Mouse (Mus musculus): Measurements from ENCODE around the gene Timm23.
"Not testable (repeated sequence)": the region's sequence is repeated elsewhere in the genome, so short reads cannot be mapped to it uniquely, and the experiment has no call there.

Gene Timm23

DNA sequence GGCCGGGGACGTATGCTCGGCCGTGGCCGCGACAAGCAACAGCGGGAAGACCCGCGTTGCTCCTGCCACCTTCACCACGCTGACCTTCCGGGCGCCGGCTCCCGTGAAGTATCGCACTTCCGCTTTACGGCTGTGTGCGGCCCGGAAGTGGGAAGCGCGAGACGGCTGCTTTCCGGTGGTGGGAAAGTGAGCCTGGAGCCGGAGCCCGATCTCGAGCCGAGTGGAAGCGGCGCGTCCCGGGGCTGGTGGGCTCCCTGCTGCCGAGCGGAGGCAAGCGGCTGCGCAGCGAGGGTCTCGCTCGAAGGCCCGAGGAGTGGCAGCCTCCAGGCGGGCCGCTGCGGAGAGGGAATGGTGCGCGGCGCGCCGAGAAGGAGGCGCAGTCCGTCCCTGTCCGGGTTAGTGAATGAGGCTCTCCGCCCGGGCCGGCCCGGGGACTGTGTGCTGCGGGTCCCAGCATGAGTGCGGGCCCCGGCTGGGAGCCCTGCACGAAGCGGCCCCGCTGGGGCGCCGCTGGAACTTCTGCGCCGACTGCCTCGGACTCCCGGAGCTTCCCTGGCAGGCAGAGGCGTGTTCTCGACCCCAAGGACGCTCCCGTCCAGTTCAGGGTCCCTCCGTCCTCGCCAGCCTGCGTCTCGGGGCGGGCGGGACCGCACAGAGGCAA, at the start of gene Timm23, which contains the start of gene Parg:
Gene Timm23, minus strand, starts transcription at position 108 of the 661 bp plus-strand sequence.
Gene Parg, plus strand, starts transcription at position 159 of the 661 bp plus-strand sequence.
- peak; percentile 59 for DNase-seq (ENCODE audit: low spot score)

DNA sequence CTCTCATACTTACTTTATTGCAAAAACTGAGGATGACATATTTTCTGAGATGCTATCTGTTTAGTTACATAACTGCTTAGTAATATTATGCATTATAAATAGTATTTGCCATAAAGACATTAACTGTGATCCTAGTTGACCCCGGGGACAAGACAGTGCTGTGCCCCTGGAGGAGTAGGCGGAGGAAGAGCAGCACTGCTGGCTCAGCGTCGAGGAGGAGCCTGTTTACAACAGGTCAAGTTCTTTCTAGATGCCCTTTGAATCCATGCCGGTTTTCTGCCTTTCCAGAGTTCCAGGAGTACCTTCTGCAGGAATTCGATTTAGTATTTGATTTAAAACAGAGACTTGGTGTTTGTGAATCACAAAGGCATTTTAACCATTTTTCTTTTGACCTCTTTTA, 47.9 kb upstream of the Timm23 start:
- no peak for DNase-seq (ENCODE audit: low spot score)

DNA sequence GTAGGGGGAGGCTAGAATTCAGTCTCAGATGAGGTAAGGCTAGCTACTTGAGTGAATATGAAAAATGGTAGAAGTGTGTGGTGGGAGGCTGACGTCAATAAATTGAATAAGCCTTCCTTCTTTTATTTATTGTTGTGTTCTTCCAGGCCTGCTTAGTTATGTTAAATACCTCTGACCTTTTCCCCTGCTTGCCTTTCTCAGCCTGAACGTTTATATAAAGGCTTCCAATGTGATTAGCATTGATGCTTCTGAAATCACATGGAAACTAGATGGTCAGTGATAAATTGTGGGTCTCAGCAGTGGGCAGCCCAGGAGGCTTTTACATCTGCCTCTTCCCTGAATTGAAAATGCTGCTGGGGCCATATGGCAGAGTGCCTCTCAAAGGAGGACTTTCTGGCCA, 44.3 kb upstream of the Timm23 start:
- DNase-seq (ENCODE audit: low spot score): no peak

DNA sequence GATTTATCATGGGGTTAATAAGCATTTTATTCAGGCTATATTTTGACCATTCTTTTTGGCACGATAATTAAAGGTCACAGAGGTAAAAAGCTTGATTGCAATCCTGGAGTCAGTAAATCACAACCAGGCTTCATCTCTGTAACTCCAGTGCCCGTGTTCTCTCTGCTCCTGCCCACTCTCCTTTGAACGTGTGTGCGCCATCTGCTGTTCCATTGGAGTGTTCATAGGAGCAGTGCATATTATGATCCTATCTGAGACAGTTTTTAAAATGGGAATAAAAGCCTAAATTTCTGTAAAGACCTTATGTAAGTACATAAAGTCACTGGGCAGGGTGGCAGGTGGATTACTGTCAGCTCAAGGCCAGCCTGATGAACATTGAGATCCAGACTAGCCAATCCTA, 40.7 kb upstream of the Timm23 start:
- peak; percentile 35 for DNase-seq (ENCODE audit: low spot score)

DNA sequence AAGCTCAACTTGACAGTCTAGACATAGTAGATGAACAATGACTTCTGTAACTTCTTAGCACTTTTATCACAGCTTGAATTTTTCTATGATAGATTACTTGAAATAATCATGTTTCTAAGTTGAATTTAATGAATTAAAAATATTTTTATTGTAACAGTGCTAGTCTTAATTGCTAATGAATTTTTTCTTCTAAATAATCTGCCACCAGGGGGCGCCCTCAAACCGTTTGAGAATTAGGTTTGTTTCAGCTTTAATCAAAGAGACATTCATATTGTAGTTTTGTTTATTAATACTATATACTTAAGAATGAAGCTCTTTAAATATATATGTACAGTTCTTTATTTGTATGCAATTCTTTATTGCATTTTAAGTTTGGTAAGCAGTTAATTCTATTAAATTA, 27.3 kb upstream of the Timm23 start:
- DNase-seq (ENCODE audit: low spot score): peak; percentile 53

DNA sequence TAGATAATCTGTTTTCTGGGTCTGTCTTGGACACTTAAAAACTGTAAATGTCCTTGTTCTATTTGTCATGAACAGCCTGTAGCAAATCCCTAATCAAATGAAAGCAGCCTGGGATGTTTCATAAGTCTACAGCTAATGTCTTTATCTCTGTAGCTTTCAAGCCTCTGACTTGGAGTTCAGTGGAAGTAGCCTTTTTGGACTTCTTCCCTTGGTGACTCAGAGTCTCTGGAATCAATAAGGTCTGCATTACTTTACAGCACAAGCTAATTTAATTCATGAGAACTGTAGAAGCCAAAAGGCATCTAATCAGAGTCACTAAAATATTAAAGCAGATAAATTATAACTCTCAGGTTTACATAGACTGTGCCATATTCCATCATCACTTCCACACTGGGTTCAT, 24.9 kb upstream of the Timm23 start:
- DNase-seq (ENCODE audit: low spot score): no peak

DNA sequence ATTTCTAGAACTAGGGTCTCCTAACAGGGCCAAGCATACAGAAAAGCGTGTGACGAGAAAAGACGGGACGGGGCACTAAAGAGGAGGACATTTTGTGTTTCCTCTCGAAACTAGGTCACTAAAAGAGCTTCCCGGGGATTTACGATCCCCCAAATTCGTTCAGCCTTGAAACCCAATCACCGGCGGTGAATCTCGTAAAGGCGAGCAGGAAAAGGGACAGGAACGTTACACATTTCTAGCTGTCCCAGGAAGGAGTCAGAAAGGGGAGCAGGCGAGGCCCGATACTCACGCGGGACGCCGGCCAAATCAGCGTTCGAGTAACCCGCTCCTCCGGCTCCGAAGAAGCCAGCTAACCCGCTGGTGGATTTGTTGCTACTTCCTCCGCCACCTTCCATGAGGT, 344 bp downstream of the Timm23 start:
- peak; percentile 9 for DNase-seq (ENCODE audit: low spot score)

DNA sequence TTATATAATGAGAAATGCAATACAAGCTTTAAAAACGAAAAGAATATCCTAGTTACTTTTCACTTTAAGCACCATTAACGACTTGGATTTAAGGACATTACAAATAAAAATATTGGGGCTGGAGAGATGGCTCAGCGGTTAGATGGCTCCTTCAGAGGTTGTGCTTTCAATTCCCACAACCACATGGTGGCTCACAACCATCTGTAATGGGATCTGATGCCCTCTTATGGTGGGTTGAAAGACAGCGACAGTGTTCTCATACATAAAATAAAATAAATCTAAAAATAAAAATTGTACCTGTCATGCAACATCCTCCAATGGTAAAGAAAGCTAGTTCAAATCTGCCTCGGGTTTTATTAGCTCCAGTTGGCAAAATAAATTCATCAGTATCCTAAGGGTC, 8.1 kb downstream of the Timm23 start:
- not testable (repeated sequence) for DNase-seq (ENCODE audit: low spot score)

DNA sequence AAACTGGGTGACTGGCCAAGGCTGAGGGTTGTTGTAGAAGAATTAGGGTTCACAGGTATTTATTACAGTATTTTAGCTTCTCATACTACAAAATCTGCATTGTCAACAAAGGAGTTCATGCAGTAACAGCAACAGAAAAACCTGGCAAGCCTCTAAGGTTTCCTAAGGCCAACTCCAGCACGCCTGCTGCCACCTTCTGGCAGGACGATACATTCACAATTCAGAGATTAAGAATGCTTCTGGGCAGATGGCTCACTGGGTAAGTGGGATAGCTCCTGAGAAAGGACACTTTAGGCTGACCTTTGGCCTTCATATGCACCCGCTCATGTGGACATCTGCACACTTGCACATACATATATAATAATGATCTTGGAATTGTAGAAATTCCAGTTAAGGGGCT, 9.3 kb downstream of the Timm23 start:
- peak; percentile 10 for DNase-seq (ENCODE audit: low spot score)

DNA sequence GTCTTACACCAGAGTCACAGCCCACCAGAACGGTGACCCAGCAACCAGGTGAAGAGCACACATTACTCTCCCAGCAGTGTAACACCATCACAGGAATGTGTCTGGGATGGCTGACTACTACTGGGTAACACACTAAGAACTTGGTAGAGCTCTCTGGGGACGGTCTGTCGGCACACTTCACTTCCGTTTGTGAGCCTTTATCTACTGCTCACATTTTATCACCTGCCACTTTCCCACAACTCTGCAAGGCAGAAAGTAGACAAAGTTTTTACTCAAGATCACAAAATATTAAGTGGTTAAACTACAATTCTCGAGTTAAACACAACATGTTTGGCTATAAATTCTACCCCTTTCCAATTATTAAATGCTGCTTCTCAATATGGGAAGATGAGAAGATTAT, 9.8 kb downstream of the Timm23 start:
- DNase-seq (ENCODE audit: low spot score): no peak

DNA sequence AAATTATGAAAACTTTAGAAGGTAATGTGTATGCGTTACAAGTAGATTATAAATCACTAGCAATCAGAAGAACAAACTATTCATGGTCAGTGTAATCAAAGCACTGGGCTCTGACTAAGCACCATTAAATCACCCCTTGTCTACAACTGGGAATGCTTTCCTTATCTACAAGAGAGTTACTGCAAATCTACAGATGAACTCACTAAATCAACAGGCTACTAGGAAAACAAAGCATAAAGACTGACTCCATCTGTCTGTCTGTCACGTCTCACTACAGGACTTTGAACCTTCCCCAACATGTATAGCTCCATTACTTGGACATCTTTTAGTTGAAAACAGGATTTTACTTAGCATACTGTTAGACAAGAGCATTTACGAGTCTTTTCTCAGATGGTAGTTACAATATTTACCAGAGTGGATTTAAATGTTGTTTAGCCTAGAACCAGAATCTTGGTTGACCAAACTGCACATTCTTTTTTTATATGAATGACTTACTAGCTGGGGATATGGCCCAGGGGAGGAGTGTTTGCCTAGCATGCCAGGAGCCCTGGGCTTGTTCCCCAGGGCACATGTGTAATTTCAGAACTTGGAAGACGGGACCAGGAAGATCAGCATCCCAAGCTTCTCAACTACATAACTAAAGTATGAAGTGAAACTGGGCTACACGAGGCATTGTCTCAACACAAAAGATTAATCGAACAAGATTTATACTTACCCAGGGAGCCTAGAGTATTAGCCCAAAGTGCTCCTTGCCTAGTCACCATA, 10.9 kb downstream of the Timm23 start:
- DNase-seq (ENCODE audit: low spot score): no peak

DNA sequence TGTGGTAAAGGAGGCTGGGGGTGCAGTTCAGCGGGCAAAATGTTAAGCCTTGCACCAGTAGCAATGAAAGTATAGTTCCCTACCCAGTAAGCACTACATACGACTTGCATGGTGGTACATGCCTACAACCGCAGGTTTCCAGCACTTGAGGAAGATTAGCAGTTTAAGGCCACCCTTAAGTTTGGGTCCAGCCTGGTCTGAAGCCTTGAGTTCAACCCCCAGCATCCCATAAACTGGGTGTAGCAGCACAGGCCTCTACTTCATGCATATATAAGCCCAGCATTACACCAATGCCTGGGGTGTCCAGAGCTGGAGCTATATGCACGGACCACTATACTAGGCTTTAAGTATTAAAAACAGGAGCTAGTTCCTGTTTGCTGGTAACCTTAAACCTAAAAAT, 17.9 kb downstream of the Timm23 start:
- DNase-seq (ENCODE audit: low spot score): no peak

DNA sequence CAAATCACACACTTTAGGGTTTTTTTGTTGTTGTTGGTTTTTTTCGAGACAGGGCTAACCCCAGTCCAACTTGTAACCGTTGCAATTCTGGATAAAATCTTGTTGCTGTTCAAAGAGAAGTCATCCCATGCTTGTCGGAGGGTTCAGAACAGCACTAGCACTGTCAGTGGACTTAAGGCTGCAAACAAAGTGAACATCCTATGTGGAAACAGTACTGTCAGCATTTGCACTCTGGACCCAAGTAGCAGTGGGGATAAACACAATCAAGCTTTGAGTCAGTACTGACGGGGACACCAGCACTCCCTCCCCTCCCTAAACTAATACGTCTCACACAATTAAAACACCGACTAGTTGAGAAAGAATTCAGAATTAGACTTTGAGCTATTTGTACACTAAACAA, 20.8 kb downstream of the Timm23 start:
- DNase-seq (ENCODE audit: low spot score): no peak

DNA sequence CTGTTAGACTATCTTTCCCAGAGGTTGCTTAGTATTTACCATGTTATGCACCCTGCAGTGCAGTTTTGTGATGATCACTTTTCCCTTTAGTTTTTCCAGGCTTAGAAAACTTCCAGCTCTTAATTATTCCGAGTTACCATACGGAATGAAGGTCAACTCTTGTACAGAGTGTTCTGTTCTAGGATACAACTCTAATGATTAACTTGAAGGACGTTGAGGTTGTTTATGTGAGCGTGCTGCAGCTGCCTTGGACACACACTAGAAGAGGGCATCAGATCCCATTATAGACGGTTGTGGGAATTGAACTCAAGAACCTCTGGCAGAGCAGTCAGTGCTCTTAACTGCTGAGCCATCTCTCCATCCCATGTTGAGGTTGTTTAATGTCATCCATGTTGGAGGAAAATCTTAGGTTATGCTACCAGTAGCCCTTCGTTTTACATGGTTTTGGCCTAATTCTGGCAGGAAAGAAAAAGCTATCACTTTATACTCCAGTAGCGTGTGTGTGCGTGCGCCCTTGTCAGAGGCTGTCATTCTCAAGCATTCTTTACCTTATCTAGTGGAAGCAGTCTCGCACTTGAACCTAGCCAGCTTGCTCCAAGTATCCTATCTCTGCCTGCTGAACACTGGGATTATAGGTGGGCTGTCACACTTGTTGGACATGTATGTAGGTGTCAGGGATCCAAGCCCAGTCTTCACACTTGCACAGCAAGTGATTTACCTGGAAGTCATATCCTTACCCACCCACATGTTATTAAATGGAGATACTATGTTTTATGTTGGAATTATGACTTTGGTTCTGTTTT, 22.1 kb downstream of the Timm23 start:
- no peak for DNase-seq (ENCODE audit: low spot score)

DNA sequence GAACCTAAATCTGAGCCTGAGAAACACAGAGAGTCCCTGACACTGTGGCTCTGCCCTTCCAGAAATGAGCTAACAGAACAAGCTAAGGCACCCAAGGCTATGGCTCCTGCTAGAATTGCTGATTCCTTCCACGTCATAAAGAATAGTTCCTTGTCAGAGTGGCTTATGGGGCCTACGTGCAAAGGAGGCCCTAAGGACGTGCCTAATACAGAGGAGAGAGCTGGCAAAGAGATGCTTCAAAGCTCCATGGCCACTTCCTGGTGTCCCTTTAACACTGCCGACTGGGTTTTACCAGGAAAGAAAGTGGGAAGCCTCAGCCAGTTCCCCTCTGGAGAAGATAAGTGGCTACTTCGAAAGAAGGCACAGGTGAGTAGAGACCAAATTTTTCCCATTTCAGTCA, 25.1 kb downstream of the Timm23 start:
- not testable (repeated sequence) for DNase-seq (ENCODE audit: low spot score)

DNA sequence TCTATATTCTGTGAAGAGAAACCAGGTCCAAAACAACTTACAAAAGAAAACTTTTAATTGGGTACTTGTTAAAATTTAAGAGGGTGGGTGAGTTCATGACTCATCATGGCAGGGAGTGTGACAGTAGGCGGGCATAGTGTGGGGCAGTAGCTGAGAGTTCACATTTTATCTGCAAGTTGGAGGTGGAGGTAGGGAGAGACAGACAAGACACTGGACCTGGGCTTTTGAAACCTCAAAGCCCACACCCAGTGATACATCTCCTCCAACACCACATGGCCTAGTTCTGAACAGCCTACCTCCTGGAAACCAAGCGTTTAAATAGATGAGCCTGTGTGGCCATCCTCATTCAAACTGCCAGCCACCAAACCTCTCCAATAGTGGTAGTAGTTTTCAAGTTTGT, 26.4 kb downstream of the Timm23 start:
- no peak for DNase-seq (ENCODE audit: low spot score)

DNA sequence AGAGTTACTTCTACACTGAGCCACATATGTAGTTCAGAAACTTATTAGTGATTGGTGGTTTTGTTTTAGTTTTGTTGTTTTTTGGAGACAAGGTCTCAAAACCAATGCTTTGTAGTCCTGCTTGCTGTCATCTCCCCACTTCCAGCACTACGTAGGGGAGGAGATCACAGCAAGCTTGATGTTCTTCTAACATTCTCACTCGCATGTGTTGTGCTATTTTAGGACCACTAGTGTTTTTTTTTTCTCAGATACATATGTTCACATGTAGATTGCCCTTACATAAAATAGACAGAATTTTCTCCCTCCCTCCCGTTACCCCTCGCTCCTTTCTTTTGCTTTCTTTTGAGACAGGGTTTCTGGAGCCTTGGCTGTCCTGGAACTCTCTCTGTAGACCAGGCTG, 31.6 kb downstream of the Timm23 start:
- DNase-seq (ENCODE audit: low spot score): no peak

DNA sequence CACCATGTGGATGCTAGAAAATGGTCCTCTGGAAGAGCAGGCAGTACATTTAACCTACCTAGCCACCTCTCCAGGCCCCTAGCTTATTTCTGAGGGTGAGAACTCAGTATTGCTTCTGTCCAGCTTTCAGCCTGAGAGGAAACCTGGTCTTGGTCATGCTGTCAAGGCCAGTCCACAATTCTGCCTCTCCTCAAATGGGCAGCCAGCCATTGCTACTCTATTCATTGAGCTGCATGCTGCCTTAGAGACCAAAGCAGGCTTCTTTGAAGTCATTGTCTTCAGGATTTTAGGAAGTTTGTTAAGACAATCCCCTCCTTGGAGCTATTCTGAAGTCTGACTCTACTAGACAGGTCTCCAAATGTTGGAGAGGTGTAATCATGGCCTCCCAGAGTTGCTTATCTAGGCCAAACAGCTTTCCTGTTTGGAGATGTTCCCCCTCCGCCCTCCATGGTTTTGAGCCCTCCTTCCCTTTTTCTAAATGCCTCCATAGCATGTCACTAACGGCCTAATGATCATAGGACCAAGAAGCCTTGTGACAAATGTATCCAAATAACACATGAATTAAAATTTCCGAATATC, 33.0 kb downstream of the Timm23 start:
- no peak for DNase-seq (ENCODE audit: low spot score)

DNA sequence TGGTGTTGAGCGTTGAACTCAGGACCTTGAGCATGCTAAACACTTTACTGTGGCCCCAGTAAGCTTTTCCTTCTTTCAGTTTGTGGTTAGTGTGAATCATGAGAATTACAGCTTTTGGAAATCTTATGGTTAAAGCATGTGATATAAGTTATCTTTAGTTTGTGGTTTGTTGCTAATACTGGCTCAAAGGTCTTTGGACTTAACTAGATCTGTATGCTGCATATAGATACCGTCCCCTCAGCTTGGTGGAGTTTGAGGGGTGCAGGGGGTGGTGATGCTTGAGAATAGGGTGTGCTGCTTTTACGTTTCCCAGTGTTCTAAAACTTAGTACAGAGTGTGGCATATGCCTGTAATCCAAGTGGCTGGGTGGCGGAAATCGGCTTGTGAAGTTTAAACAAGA, 34.4 kb downstream of the Timm23 start:
- DNase-seq (ENCODE audit: low spot score): no peak

DNA sequence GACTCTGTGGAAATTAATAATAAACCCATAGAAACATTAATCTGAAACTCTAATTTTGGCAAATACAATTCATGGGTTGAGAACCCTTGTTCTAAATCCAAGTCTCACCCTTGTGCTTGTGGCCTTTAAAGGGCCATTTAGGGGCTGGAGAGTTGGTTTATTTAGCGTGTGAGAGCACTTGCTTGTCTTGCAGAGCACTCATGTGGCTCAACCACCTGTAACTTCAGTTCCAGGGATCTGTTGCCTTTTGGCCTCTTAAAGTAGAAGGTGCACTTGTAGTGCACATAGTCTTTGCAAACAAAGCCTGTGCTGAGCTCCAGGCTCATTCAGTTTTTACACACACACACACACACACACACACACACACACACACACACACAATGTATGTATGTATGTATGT, 34.9 kb downstream of the Timm23 start:
- DNase-seq (ENCODE audit: low spot score): no peak

DNA sequence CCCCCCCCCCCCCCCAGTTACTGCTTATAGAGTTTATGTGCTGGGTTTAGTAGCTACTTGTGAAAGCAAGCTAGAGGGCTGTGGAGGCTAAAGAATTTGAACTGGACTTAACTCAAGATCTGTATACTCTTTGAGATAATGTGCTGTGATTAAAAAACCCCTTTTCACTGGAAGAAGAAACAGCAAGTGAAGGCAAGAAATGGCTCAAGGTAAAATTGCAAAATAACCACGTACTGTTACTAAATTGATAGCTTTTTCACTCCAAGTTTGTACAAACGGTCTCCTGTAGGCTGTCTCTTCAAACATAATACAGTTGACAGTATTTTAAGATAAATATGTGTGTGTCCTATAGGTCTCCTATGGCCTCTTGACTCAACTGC, 35.6 kb downstream of the Timm23 start:
- no peak for DNase-seq (ENCODE audit: low spot score)

DNA sequence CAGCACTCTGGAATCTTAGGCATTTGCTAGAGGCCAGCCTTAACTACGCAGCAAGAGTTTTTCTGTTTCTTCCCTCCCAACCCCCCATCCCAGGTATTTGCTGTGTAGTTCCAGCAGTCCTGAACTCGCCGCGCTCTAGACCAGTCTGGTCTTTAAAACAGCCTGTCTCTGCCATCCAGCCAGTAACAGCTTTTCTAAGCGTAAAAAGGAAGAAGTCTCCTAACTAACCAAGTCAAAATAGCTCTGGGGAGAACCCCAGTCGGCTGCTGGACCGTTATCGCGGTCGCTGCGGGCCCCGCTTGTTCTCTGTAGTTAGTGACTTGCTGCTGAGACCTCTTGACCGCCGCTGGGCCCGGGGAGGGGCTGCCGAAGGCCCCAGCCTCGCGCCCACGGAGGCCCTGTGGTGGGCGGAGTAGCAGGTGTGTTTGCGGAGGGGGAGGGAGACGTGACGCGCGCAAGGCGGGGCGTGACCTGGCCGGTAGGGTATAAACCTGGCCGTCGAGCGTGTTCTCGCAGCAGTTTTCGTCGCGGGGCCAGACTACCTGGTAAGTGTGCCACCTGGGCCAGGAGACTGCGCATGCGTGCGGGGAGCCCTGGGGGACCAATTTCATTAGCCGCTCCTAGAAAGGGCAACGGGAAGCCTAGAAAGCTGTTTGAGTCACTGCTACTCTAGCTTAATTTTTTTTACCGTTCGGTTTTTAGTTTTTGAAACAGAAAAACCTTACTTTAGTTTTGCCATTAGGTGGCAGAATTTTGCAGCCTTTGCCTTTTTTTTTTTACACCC, 36.2 kb downstream of the Timm23 start:
- no peak for DNase-seq (ENCODE audit: low spot score)

Measured in layer of hippocampus, adult 9-10 months (tissue).